Mouse (Mus musculus): ENCODE results near the gene Atl1. TPM values are rescaled to one million over a fixed set of nuclear protein-coding genes. Genes with fewer than 3 reads are reported as not detected.

Gene Atl1
- polyA plus RNA-seq, 1 experiment from 2014 or later = 11.2 TPM

GRCm38 (mm10) chr12:69888345-69888744 lies 4.1 kb upstream of the Atl1 start:
- peaks cover 47% of the 10 kb centered on the region for H3K4me1 ChIP-seq
- peaks cover 32% of the 10 kb centered on the region for H3K36me3 ChIP-seq (replicated peaks)
- no peak overlapping the region for H3K4me3 ChIP-seq
- H3K27ac ChIP-seq (replicated peaks) = no peak overlapping the region
- DNase-seq (ENCODE audit: low spot score) = no peak
- H3K27me3 ChIP-seq (replicated peaks; ENCODE audit: low read depth, poor library complexity, severe bottlenecking) = no peaks in the 10 kb centered on the region
- WGBS = 58% methylated on average over 1 of the region's 1 CpGs
- H3K9me3 ChIP-seq = no peaks in the 10 kb centered on the region

- WGBS = 52% methylated on average over 6 of the region's 6 CpGs
- DNase-seq (ENCODE audit: low spot score) = no peak
- Histone ChIP-seq H3K27ac (replicated peaks) (peak overlapping the region; percentile 63), H3K4me3 (peak overlapping the region; percentile 92), H3K9me3 (no peaks in the 10 kb centered on the region), H3K4me1 (peaks cover 47% of the 10 kb centered on the region), H3K27me3 (replicated peaks; ENCODE audit: low read depth, poor library complexity, severe bottlenecking) (no peaks in the 10 kb centered on the region), H3K36me3 (replicated peaks) (peaks cover 23% of the 10 kb centered on the region)
Observed at GRCm38 (mm10) chr12:69890051-69890450, 2.4 kb upstream of the Atl1 start.

DNA sequence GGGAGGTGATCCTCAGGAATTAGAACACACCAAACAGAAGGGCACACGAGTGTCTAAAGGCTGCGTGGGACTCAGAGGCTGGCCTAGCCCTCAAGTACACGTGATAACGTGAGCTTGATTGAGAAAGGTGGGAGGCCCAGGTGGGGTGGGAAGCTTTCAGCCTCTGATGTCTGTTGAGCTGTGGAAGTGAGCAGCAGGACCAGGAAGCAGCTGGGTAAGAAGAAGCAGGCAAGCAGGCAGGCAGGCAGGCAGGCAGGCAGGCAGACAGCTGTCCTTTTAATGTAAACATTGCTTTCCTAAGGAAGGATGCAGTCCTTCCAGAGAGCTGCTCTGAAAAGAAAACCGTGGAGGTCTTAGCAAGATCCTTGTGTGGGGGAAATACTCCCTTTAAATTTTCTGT lies 1.9 kb upstream of the Atl1 start:
- peaks cover 47% of the 10 kb centered on the region for H3K4me1 ChIP-seq
- peaks cover 22% of the 10 kb centered on the region for H3K36me3 ChIP-seq (replicated peaks)
- peak overlapping the region; percentile 63 for H3K27ac ChIP-seq (replicated peaks)
- no peaks in the 10 kb centered on the region for H3K27me3 ChIP-seq (replicated peaks; ENCODE audit: low read depth, poor library complexity, severe bottlenecking)
- 29% methylated on average over 5 of the region's 5 CpGs for WGBS
- H3K9me3 ChIP-seq = no peaks in the 10 kb centered on the region
- peak; percentile 31 for DNase-seq (ENCODE audit: low spot score)
- H3K4me3 ChIP-seq = peak overlapping the region; percentile 92

GRCm38 (mm10) chr12:69891721-69892120 lies 693 bp upstream of the Atl1 start:
- Histone ChIP-seq H3K27me3 (replicated peaks; ENCODE audit: low read depth, poor library complexity, severe bottlenecking) (no peaks in the 10 kb centered on the region), H3K4me3 (peak overlapping the region; percentile 92), H3K9me3 (no peaks in the 10 kb centered on the region), H3K27ac (replicated peaks) (peak overlapping the region; percentile 98), H3K4me1 (peaks cover 47% of the 10 kb centered on the region), H3K36me3 (replicated peaks) (peaks cover 15% of the 10 kb centered on the region)
- WGBS = 52% methylated on average over 3 of the region's 3 CpGs
- no peak for DNase-seq (ENCODE audit: low spot score)

DNA sequence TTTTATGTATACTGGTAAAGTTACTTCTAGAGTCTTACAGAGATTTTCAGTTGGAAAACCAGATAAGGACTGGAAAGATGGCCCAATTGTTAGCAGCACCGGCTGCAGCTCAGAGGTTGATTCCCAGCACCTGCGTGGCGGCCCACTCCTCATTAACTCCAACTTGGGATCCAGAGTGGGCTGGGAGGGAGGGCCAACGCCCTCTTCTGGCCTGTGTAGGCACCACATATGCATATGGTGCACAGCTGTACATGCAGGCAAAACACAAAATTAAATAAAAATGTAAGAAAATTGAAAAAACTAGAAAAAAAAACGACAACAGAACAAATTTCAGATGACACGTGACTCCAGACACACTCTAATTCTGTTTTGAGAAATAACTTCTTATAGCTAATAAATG lies 1.5 kb downstream of the Atl1 start:
- Histone ChIP-seq H3K27me3 (replicated peaks; ENCODE audit: low read depth, poor library complexity, severe bottlenecking) (no peaks in the 10 kb centered on the region), H3K4me3 (peak overlapping the region; percentile 92; the same call in 1 of the 2 replicates), H3K4me1 (peaks cover 35% of the 10 kb centered on the region), H3K9me3 (no peaks in the 10 kb centered on the region), H3K27ac (replicated peaks) (no peak overlapping the region), H3K36me3 (replicated peaks) (peaks cover 3% of the 10 kb centered on the region; the same call in 1 of the 2 replicates)
- WGBS = 63% methylated on average over 6 of the region's 6 CpGs
- peak; percentile 24 for DNase-seq (ENCODE audit: low spot score)

DNA sequence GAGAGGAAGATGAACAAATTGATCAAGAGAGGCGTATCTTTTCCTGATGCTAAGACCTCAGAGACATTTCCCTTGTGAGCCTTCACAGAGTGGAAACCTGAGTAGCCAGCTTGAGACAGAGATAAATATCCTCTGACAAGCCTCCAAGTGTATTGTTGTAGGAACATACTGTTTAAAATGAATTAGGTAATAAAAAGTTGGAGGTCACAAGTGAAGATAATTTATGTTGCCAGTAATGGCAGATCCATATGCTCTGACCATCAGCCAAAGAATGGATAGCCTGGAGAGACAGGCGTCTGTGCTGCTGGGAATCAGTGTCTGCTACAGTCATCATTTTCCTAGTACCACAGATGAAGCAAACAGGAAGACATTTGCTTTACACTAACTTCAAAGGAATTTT lies 2.6 kb downstream of the Atl1 start:
- Histone ChIP-seq H3K4me1 (peaks cover 27% of the 10 kb centered on the region), H3K27me3 (replicated peaks; ENCODE audit: low read depth, poor library complexity, severe bottlenecking) (no peaks in the 10 kb centered on the region), H3K27ac (replicated peaks) (no peak overlapping the region), H3K4me3 (no peak overlapping the region), H3K9me3 (no peaks in the 10 kb centered on the region), H3K36me3 (replicated peaks) (no peaks in the 10 kb centered on the region; the same call in 1 of the 2 replicates)
- WGBS = 70% methylated on average over 2 of the region's 2 CpGs
- DNase-seq (ENCODE audit: low spot score) = no peak

- no peak overlapping the region for H3K27ac ChIP-seq (replicated peaks)
- H3K36me3 ChIP-seq (replicated peaks) = no peaks in the 10 kb centered on the region
- no peaks in the 10 kb centered on the region for H3K9me3 ChIP-seq
- H3K4me1 ChIP-seq = peaks cover 2% of the 10 kb centered on the region
- no peak for DNase-seq (ENCODE audit: low spot score)
- H3K27me3 ChIP-seq (replicated peaks; ENCODE audit: low read depth, poor library complexity, severe bottlenecking) = no peaks in the 10 kb centered on the region
- 87% methylated on average over 4 of the region's 4 CpGs for WGBS
- H3K4me3 ChIP-seq = no peak overlapping the region
Observed at GRCm38 (mm10) chr12:69898119-69898518, 5.7 kb downstream of the Atl1 start.

DNA sequence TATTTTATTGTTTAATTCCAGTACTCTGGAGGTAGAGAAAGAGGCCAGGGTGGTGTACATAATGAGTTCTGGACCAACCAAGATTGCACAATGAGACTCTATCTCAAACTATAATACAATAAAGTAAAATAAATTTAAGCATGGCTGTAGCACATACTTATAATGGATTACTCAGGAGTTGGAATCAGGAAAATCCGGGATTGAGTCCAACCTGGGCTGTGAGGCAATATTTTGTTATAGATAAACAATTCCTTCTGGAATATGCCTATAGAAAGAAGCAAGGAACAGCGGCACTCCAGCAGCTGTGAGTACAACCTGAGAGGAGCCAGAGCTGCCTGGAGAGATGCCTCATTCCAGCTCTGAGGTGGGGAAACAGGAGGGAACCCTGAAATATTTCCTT lies 12.6 kb downstream of the Atl1 start:
- H3K36me3 ChIP-seq (replicated peaks) = no peaks in the 10 kb centered on the region
- H3K27me3 ChIP-seq (replicated peaks; ENCODE audit: low read depth, poor library complexity, severe bottlenecking) = peaks cover 15% of the 10 kb centered on the region
- H3K4me1 ChIP-seq = peaks cover 14% of the 10 kb centered on the region
- H3K4me3 ChIP-seq = no peak overlapping the region
- 87% methylated on average over 2 of the region's 2 CpGs for whole genome bisulfite sequencing
- no peak overlapping the region for H3K27ac ChIP-seq (replicated peaks)
- no peak for DNase-seq (ENCODE audit: low spot score)
- no peaks in the 10 kb centered on the region for H3K9me3 ChIP-seq

DNA sequence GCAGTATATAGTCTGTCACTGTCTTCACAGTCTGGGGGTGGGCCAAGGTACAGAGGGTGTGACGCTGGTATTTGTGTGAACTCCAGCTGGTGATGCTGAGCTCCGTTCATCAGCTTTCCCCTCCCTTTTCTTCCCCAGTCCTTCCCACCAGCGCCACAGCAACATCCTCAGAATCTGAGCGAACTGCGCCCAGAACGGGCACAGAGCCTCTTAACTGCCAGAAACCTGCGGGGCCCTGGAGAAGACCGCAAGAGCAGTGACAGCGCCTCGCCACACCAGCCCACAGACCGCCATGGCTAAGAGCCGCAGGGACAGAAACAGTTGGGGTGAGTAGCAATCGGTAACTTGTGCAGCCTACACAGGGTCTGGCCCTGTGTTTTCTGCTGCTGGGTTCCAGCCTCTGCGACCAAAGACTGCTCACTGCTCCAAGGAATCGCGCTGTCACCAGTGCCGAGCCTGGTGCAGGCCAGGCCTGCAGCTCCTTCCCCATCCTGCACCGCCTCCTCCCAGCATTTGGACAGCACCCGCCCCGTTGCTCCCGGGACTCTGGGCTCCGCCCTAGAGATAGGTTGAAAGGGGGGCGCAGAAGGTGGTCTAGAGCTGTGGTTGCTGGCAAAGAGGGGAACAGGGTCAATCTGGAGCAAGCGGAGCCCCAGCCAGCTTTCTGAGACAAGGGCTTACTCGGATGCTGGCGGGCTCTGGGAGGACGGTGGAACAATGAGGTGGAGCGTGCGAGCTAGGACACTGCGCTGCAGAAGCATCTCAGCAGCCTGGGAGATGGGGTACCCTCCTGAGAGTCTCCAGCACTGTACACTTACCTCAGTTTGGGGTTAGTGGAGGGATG lies 15.5 kb downstream of the Atl1 start:
- H3K27me3 ChIP-seq (replicated peaks; ENCODE audit: low read depth, poor library complexity, severe bottlenecking) = peaks cover 15% of the 10 kb centered on the region
- peaks cover 14% of the 10 kb centered on the region for H3K4me1 ChIP-seq
- peak; percentile 77 for DNase-seq (ENCODE audit: low spot score)
- H3K4me3 ChIP-seq = peak overlapping the region; percentile 62
- WGBS = 1% methylated on average over 30 of the region's 30 CpGs
- no peaks in the 10 kb centered on the region for H3K36me3 ChIP-seq (replicated peaks)
- H3K27ac ChIP-seq (replicated peaks) = peak overlapping the region; percentile 81
- no peaks in the 10 kb centered on the region for H3K9me3 ChIP-seq

DNA sequence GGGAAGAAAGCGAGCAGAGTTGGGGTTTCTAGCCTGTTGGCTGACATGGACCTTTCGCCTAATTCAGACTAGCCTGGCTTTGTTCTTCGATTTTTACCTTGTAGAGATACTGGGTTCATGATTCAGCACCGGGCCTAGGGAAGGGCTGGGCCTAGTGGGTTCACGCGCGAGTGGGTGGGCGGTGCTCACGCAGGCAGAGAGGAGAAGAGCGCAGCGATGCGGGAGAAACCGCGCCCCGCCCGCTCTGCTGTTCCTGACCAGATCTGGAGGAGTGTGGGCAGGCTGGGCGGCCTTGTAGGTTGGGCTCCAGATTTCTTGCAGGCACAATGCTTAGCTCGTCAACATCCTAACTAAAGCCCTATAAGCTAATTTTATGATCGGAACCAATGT lies 16.1 kb downstream of the Atl1 start:
- 29% methylated on average over 19 of the region's 19 CpGs for WGBS

DNA sequence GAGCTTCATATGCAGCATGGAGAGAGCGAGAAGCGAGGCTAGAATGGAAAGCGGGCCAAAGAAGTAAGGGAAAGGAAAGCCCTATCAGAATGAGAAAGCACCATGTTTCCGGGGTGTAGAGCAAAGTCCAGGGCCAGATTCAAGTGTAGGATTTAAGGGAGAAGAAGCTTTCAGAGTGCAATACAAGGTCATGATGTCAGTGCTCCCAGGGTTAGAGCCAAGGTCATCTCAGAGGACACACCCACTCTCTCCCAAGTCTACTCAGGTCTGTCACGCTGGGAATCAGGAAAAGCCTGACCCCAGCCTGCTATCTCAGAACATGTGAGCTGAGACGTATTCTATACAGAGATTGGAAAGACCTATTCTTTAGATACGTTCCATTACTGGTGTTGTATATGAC lies 19.5 kb downstream of the Atl1 start:
- peaks cover 15% of the 10 kb centered on the region for H3K27me3 ChIP-seq (replicated peaks; ENCODE audit: low read depth, poor library complexity, severe bottlenecking)
- WGBS = 84% methylated on average over 7 of the region's 7 CpGs
- no peaks in the 10 kb centered on the region for H3K9me3 ChIP-seq
- no peaks in the 10 kb centered on the region for H3K36me3 ChIP-seq (replicated peaks)
- H3K4me3 ChIP-seq = no peak overlapping the region
- DNase-seq (ENCODE audit: low spot score) = no peak
- no peak overlapping the region for H3K27ac ChIP-seq (replicated peaks)
- peaks cover 14% of the 10 kb centered on the region for H3K4me1 ChIP-seq

More for the DNA sequence above, 16.1 kb downstream of the Atl1 start:
- H3K27ac ChIP-seq (replicated peaks) = peak overlapping the region; percentile 81
- H3K4me3 ChIP-seq = peak overlapping the region; percentile 62
- peak; percentile 24 for DNase-seq (ENCODE audit: low spot score)
- no peaks in the 10 kb centered on the region for H3K36me3 ChIP-seq (replicated peaks)
- H3K9me3 ChIP-seq = no peaks in the 10 kb centered on the region
- peaks cover 14% of the 10 kb centered on the region for H3K4me1 ChIP-seq
- peaks cover 15% of the 10 kb centered on the region for H3K27me3 ChIP-seq (replicated peaks; ENCODE audit: low read depth, poor library complexity, severe bottlenecking)

DNA sequence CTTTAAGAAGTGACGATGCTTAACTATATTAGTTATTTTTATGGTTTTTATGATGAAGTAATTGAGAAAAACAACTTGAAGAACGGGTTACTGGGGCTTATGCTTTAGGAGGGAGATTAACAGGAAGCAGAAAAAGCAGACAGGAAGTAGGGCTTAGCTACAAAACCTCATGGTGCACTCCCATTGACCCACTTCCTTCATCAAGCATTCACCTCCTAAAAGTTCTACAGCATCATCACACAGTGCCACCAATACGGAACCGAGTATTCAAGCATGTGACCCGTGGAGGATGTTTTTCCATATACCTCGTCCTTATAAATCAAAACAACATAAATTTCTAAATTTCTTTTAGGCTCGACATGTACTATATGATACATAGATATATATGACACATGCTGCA lies 20.3 kb downstream of the Atl1 start:
- H3K36me3 ChIP-seq (replicated peaks) = no peaks in the 10 kb centered on the region
- WGBS = 88% methylated on average over 7 of the region's 7 CpGs
- H3K4me1 ChIP-seq = peaks cover 10% of the 10 kb centered on the region

DNA sequence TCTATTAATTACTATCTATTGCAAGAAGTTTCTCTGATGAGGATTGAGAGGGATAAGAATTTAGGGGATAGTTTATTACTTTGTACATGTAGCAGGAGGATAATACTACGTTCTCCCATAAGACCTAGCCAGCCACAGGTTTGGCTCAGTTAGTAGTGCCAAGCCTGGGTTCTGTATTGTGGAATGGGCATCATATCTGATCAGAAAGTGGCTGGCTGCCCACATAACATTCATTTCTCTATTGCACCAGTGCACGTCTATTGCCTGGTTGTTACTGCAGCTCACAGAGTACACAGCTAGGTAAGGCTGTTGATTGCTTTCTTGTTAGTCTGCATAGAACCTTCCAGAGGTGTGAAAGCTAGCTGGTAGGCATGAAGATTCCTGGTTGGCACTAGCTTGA lies 25.5 kb downstream of the Atl1 start:
- no peak overlapping the region for H3K4me3 ChIP-seq
- H3K27ac ChIP-seq (replicated peaks) = no peak overlapping the region
- no peaks in the 10 kb centered on the region for H3K9me3 ChIP-seq
- no peaks in the 10 kb centered on the region for H3K27me3 ChIP-seq (replicated peaks; ENCODE audit: low read depth, poor library complexity, severe bottlenecking)
- WGBS = 86% methylated on average over 2 of the region's 2 CpGs
- DNase-seq (ENCODE audit: low spot score) = no peak
- no peaks in the 10 kb centered on the region for H3K4me1 ChIP-seq
- no peaks in the 10 kb centered on the region for H3K36me3 ChIP-seq (replicated peaks)

More for the DNA sequence above, 20.3 kb downstream of the Atl1 start:
- H3K27me3 ChIP-seq (replicated peaks; ENCODE audit: low read depth, poor library complexity, severe bottlenecking) = peaks cover 13% of the 10 kb centered on the region
- H3K27ac ChIP-seq (replicated peaks) = no peak overlapping the region
- no peaks in the 10 kb centered on the region for H3K9me3 ChIP-seq
- DNase-seq (ENCODE audit: low spot score) = no peak
- no peak overlapping the region for H3K4me3 ChIP-seq

All from embryonic facial prominence, embryonic 10.5 days (tissue).